Mouse (Mus musculus): ENCODE measurements around the gene Gm21293.
"Not testable (repeated sequence)": the region's sequence is repeated elsewhere in the genome, so short reads cannot be mapped to it uniquely, and the experiment has no call there.

The Gm21293 gene

GRCm38 (mm10) chr10:104142687-104143086 is at the start of gene Gm21293:
TSS of gene Gm21293 (plus strand) at chr10:104142987.
- DNase-seq: not testable (repeated sequence)

GRCm38 (mm10) chr10:104110044-104110443 is 32.7 kb upstream of the Gm21293 start:
- no peak for DNase-seq

GRCm38 (mm10) chr10:104118312-104118711 is 24.5 kb upstream of the Gm21293 start:
- no peak for DNase-seq

DNA sequence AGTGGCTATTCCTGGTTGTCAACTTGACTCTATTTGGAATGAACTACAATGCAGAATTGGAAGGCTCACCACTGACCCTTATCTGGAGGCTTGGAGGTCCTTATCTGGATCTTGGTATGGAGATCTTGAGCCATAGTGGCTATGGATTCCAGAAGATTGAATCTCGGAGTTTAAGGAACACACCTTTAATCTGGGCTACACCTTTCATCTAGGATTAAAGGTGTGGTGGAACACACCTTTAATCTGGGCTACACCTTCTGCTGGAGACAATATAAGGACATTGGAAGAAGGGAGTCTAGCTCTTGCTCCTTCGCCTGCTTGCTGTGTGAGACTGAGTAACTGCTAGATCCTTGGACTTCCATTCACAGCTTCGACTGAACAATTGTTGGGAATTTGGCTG is 8.4 kb downstream of the Gm21293 start, which contains the start of gene Gm6763:
Gene Gm6763 (plus strand): TSS at position 301 of the 400 bp plus-strand sequence.
- DNase-seq: not testable (repeated sequence)

DNA sequence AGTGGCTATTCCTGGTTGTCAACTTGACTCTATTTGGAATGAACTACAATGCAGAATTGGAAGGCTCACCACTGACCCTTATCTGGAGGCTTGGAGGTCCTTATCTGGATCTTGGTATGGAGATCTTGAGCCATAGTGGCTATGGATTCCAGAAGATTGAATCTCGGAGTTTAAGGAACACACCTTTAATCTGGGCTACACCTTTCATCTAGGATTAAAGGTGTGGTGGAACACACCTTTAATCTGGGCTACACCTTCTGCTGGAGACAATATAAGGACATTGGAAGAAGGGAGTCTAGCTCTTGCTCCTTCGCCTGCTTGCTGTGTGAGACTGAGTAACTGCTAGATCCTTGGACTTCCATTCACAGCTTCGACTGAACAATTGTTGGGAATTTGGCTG is 16.9 kb downstream of the Gm21293 start, which contains the start of gene Gm8764:
Gene Gm8764 (plus strand): TSS at position 301 of the 400 bp plus-strand sequence.
- not testable (repeated sequence) for DNase-seq

- DNase-seq: not testable (repeated sequence)
These were observed 25.4 kb downstream of the Gm21293 start, which contains the start of gene Gm21304 for GRCm38 (mm10) chr10:104168215-104168614. TSS of gene Gm21304 (plus strand) at chr10:104168515.

DNA sequence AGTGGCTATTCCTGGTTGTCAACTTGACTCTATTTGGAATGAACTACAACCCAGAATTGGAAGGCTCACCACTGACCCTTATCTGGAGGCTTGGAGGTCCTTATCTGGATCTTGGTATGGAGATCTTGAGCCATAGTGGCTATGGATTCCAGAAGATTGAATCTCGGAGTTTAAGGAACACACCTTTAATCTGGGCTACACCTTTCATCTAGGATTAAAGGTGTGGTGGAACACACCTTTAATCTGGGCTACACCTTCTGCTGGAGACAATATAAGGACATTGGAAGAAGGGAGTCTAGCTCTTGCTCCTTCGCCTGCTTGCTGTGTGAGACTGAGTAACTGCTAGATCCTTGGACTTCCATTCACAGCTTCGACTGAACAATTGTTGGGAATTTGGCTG is 33.9 kb downstream of the Gm21293 start, which contains the start of gene Gm21312:
Gene Gm21312 (plus strand): TSS at position 301 of the 400 bp plus-strand sequence.
- DNase-seq: not testable (repeated sequence)

DNA sequence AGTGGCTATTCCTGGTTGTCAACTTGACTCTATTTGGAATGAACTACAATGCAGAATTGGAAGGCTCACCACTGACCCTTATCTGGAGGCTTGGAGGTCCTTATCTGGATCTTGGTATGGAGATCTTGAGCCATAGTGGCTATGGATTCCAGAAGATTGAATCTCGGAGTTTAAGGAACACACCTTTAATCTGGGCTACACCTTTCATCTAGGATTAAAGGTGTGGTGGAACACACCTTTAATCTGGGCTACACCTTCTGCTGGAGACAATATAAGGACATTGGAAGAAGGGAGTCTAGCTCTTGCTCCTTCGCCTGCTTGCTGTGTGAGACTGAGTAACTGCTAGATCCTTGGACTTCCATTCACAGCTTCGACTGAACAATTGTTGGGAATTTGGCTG is 42.4 kb downstream of the Gm21293 start, which contains the start of gene Gm20765:
Gene Gm20765 (plus strand): TSS at position 301 of the 400 bp plus-strand sequence.
- not testable (repeated sequence) for DNase-seq

DNA sequence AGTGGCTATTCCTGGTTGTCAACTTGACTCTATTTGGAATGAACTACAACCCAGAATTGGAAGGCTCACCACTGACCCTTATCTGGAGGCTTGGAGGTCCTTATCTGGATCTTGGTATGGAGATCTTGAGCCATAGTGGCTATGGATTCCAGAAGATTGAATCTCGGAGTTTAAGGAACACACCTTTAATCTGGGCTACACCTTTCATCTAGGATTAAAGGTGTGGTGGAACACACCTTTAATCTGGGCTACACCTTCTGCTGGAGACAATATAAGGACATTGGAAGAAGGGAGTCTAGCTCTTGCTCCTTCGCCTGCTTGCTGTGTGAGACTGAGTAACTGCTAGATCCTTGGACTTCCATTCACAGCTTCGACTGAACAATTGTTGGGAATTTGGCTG is 51.0 kb downstream of the Gm21293 start, which contains the start of gene Gm4340:
Gene Gm4340 (plus strand): TSS at position 301 of the 400 bp plus-strand sequence.
- not testable (repeated sequence) for DNase-seq
